Mouse (Mus musculus): ENCODE data around the gene Vps18. TPM values are rescaled to one million over a fixed set of nuclear protein-coding genes. Genes with fewer than 3 reads are reported as not detected.

The Vps18 gene
- total and polyA plus RNA-seq, 2 experiments from 2014 or later, result 20.5 to 34.0 TPM

DNA sequence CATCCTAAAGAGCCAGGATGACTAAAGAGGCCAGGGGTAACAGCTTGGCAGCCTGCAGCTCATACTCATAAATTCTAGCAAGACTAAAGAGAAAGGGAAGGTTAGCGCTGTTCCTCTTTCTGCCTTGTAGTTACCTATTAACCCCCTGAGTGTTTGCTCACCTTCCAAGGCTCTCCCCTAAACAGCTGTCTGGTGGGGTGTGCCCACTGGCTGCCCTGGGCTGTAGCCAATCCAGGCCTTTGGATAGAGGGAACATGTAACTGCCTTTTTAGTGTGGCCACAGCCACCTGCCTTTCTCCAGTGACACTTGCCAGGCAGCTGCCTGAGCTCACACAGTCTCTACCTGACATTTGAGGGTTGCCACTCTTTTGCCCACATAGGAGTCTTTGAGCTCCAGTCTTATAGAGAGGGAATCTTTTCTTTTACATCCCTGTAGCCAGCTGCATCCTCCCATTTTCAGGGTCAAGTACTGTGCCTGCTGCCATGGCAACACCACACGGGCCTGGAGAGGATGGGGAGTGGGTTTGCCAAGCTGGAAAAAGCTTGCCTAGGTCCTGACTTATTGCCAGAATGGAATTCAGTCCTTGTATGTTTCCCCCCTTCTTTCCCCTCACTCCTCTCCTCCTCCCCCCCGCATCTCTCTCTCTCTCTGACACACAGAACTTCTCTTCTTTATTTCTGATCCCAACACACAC, 40.7 kb downstream of the Vps18 start:
- DNase-seq (ENCODE audit: low spot score) (peak; percentile 55), ATAC-seq (0 out of 2 replicates have a peak, but pooled peaks have one; percentile 6)
- Histone ChIP-seq H3K4me2 (ENCODE audit: low read depth, low read length) (0 out of 2 replicates have a peak overlapping the region, but pooled peaks have one; percentile 24), H3K9me3 (ENCODE audit: low read length) (no peaks in the 10 kb centered on the region), H3K9ac (replicated peaks; ENCODE audit: low read length) (no peak overlapping the region), H3K4me3 (ENCODE audit: low read length) (no peak overlapping the region), H3K4me1 (ENCODE audit: insufficient read depth, low read length) (peaks cover 20% of the 10 kb centered on the region), H3K27me3 (ENCODE audit: insufficient read depth, low read length) (peaks cover 30% of the 10 kb centered on the region), H3K36me3 (ENCODE audit: insufficient read depth, low read length) (no peaks in the 10 kb centered on the region), H3K27ac (no peak overlapping the region)
- TF ChIP-seq CTCF (IDR thresholded peaks at IDR 0.05; ENCODE audit: low read depth), result no peak
- 43% methylated on average over 3 of the region's 3 CpGs for WGBS

DNA sequence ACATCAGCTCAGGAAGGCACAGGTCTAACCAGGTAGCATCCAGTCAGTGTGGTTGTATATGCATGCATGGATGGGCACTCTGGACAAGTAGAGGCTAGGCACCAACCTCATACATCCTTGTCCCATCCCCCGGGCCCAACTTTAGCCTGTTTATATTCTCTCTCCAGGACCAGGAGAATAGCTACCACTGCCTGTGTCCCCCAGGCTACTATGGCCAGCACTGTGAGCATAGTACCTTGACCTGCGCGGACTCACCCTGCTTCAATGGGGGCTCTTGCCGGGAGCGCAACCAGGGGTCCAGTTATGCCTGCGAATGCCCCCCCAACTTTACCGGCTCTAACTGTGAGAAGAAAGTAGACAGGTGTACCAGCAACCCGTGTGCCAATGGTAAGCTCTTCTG, 42.3 kb downstream of the Vps18 start:
- H3K4me2 ChIP-seq (ENCODE audit: low read depth, low read length), result no peak overlapping the region
- H3K9me3 ChIP-seq (ENCODE audit: low read length), result no peaks in the 10 kb centered on the region
- H3K36me3 ChIP-seq (ENCODE audit: insufficient read depth, low read length), result no peaks in the 10 kb centered on the region
- peaks cover 5% of the 10 kb centered on the region; the same call in 1 of the 2 replicates for H3K4me1 ChIP-seq (ENCODE audit: insufficient read depth, low read length)
- H3K4me3 ChIP-seq (ENCODE audit: low read length), result no peak overlapping the region
- 88% methylated on average over 8 of the region's 8 CpGs for WGBS
- no peak overlapping the region for H3K9ac ChIP-seq (replicated peaks; ENCODE audit: low read length)
- H3K27me3 ChIP-seq (ENCODE audit: insufficient read depth, low read length), result peaks cover 23% of the 10 kb centered on the region
- no peak for DNase-seq (ENCODE audit: low spot score)
- no peak overlapping the region for H3K27ac ChIP-seq
- TF ChIP-seq CTCF (IDR thresholded peaks at IDR 0.05; ENCODE audit: low read depth), result no peak
- ATAC-seq, result no peak

DNA sequence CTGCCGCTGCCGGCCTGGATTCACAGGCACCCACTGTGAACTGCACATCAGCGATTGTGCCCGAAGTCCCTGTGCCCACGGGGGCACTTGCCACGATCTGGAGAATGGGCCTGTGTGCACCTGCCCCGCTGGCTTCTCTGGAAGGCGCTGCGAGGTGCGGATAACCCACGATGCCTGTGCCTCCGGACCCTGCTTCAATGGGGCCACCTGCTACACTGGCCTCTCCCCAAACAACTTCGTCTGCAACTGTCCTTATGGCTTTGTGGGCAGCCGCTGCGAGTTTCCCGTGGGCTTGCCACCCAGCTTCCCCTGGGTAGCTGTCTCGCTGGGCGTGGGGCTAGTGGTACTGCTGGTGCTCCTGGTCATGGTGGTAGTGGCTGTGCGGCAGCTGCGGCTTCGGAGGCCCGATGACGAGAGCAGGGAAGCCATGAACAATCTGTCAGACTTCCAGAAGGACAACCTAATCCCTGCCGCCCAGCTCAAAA, 43.7 kb downstream of the Vps18 start:
- WGBS, result 62% methylated on average over 24 of the region's 24 CpGs
- no peaks in the 10 kb centered on the region for H3K9me3 ChIP-seq (ENCODE audit: low read length)
- H3K27ac ChIP-seq, result no peak overlapping the region
- no peak overlapping the region for H3K9ac ChIP-seq (replicated peaks; ENCODE audit: low read length)
- DNase-seq (ENCODE audit: low spot score), result no peak
- ATAC-seq, result no peak
- H3K4me3 ChIP-seq (ENCODE audit: low read length), result no peak overlapping the region
- peaks cover 19% of the 10 kb centered on the region for H3K27me3 ChIP-seq (ENCODE audit: insufficient read depth, low read length)
- TF ChIP-seq CTCF (IDR thresholded peaks at IDR 0.05; ENCODE audit: low read depth), result no peak
- no peak overlapping the region for H3K4me2 ChIP-seq (ENCODE audit: low read depth, low read length)
- peaks cover 4% of the 10 kb centered on the region; the same call in 1 of the 2 replicates for H3K4me1 ChIP-seq (ENCODE audit: insufficient read depth, low read length)
- no peaks in the 10 kb centered on the region for H3K36me3 ChIP-seq (ENCODE audit: insufficient read depth, low read length)

- H3K27me3 ChIP-seq (ENCODE audit: insufficient read depth, low read length), result peaks cover 12% of the 10 kb centered on the region; the same call in 1 of the 2 replicates
- H3K4me1 ChIP-seq (ENCODE audit: insufficient read depth, low read length), result peaks cover 2% of the 10 kb centered on the region; the same call in 1 of the 2 replicates
- no peak overlapping the region for H3K4me3 ChIP-seq (ENCODE audit: low read length)
- H3K27ac ChIP-seq, result no peak overlapping the region
- H3K36me3 ChIP-seq (ENCODE audit: insufficient read depth, low read length), result no peaks in the 10 kb centered on the region
- H3K9me3 ChIP-seq (ENCODE audit: low read length), result no peaks in the 10 kb centered on the region
- H3K4me2 ChIP-seq (ENCODE audit: low read depth, low read length), result no peak overlapping the region
- no peak overlapping the region for H3K9ac ChIP-seq (replicated peaks; ENCODE audit: low read length)
- ATAC-seq (no peak), DNase-seq (ENCODE audit: low spot score) (no peak)
- 75% methylated on average over 1 of the region's 1 CpGs for WGBS
- no peak for TF ChIP-seq CTCF (IDR thresholded peaks at IDR 0.05; ENCODE audit: low read depth)
Measured at GRCm38 (mm10) chr2:119334135-119334534, 45.6 kb downstream of the Vps18 start.

DNA sequence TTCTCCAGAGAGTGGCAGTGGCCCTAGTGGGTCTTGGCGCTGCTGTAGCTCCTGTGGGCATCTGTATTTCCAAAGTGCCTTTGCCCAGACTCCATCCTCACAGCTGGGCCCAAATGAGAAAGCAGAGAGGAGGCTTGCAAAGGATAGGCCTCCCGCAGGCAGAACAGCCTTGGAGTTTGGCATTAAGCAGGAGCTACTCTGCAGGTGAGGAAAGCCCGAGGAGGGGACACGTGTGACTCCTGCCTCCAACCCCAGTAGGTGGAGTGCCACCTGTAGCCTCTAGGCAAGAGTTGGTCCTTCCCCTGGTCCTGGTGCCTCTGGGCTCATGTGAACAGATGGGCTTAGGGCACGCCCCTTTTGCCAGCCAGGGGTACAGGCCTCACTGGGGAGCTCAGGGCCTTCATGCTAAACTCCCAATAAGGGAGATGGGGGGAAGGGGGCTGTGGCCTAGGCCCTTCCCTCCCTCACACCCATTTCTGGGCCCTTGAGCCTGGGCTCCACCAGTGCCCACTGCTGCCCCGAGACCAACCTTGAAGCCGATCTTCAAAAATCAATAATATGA, 46.5 kb downstream of the Vps18 start:
- Histone ChIP-seq H3K4me2 (ENCODE audit: low read depth, low read length) (no peak overlapping the region), H3K27ac (no peak overlapping the region), H3K4me1 (ENCODE audit: insufficient read depth, low read length) (no peaks in the 10 kb centered on the region), H3K9ac (replicated peaks; ENCODE audit: low read length) (no peak overlapping the region), H3K27me3 (ENCODE audit: insufficient read depth, low read length) (peaks cover 12% of the 10 kb centered on the region; the same call in 1 of the 2 replicates), H3K4me3 (ENCODE audit: low read length) (no peak overlapping the region), H3K36me3 (ENCODE audit: insufficient read depth, low read length) (no peaks in the 10 kb centered on the region), H3K9me3 (ENCODE audit: low read length) (no peaks in the 10 kb centered on the region)
- no peak for DNase-seq (ENCODE audit: low spot score)
- ATAC-seq, result no peak
- WGBS, result 75% methylated on average over 7 of the region's 7 CpGs
- no peak for TF ChIP-seq CTCF (IDR thresholded peaks at IDR 0.05; ENCODE audit: low read depth)

GRCm38 (mm10) chr2:119335535-119335934, 47.0 kb downstream of the Vps18 start:
- Histone ChIP-seq H3K27ac (no peak overlapping the region), H3K4me2 (ENCODE audit: low read depth, low read length) (no peak overlapping the region), H3K4me3 (ENCODE audit: low read length) (no peak overlapping the region), H3K4me1 (ENCODE audit: insufficient read depth, low read length) (no peaks in the 10 kb centered on the region), H3K27me3 (ENCODE audit: insufficient read depth, low read length) (peaks cover 12% of the 10 kb centered on the region; the same call in 1 of the 2 replicates), H3K9ac (replicated peaks; ENCODE audit: low read length) (no peak overlapping the region), H3K36me3 (ENCODE audit: insufficient read depth, low read length) (no peaks in the 10 kb centered on the region), H3K9me3 (ENCODE audit: low read length) (no peaks in the 10 kb centered on the region)
- TF ChIP-seq CTCF (IDR thresholded peaks at IDR 0.05; ENCODE audit: low read depth), result no peak
- 81% methylated on average over 1 of the region's 1 CpGs for WGBS
- ATAC-seq, result no peak
- no peak for DNase-seq (ENCODE audit: low spot score)

GRCm38 (mm10) chr2:119336002-119336401, 47.5 kb downstream of the Vps18 start:
- Histone ChIP-seq H3K4me3 (ENCODE audit: low read length) (no peak overlapping the region), H3K9me3 (ENCODE audit: low read length) (no peaks in the 10 kb centered on the region), H3K9ac (replicated peaks; ENCODE audit: low read length) (no peak overlapping the region), H3K27ac (no peak overlapping the region), H3K36me3 (ENCODE audit: insufficient read depth, low read length) (no peaks in the 10 kb centered on the region), H3K4me2 (ENCODE audit: low read depth, low read length) (no peak overlapping the region), H3K4me1 (ENCODE audit: insufficient read depth, low read length) (no peaks in the 10 kb centered on the region), H3K27me3 (ENCODE audit: insufficient read depth, low read length) (peaks cover 7% of the 10 kb centered on the region; the same call in 1 of the 2 replicates)
- WGBS, result 68% methylated on average over 2 of the region's 2 CpGs
- no peak for ATAC-seq
- TF ChIP-seq CTCF (IDR thresholded peaks at IDR 0.05; ENCODE audit: low read depth), result no peak
- DNase-seq (ENCODE audit: low spot score), result no peak
